Mouse (Mus musculus) heart, embryonic 14.5 days (tissue): ENCODE measurements at regions not wholly inside any gene's neighbourhood (a gene's known extent, or its start where the extent isn't known, plus 50 kb on each side); places are given as distances from the start of the nearest gene placed in this dataset.

Source experiments
- ATAC-seq: fragments of 200-750 bp; cut with Nextera tagmentation; 2 replicates; pipeline ENCODE4 v1.8.0; 2017; ENCODE audit warnings: low read depth, moderate TSS enrichment; ENCODE audit not compliant: insufficient number of reproducible peaks, insufficient read depth, low FRiP score
- H3K27ac ChIP-seq, 2 experiments: fragments of 200-500 bp in 1 of 2; fragments of 300-500 bp in 1 of 2; sonication (generic) in 1 of 2; replicated peaks in 1 of 2; 2 replicates each; pipeline ENCODE4 v1.5.1; 2012 to 2014; ENCODE audit warnings: low read depth in 2 of 2, low read length in 2 of 2, control low read depth in 1 of 2, mild to moderate bottlenecking in 1 of 2, mixed read lengths in 1 of 2; ENCODE audit not compliant: control insufficient read depth in 1 of 2, insufficient read depth in 1 of 2
- H3K27me3 ChIP-seq: fragments of 300-500 bp; sonication (generic); 2 replicates; pipeline ENCODE4 v1.6.1; 2014; ENCODE audit warnings: mild to moderate bottlenecking, low read length, control low read depth; ENCODE audit not compliant: control insufficient read depth, insufficient read depth
- H3K36me3 ChIP-seq: fragments of 300-500 bp; sonication (generic); 2 replicates; pipeline ENCODE4 v1.6.1; 2014; ENCODE audit warnings: mild to moderate bottlenecking, control low read depth, low read length, mixed read lengths; ENCODE audit not compliant: control insufficient read depth, insufficient read depth
- H3K4me1 ChIP-seq, 2 experiments: fragments of 200-500 bp in 1 of 2; fragments of 300-500 bp in 1 of 2; sonication (generic) in 1 of 2; 2 replicates each; pipeline ENCODE4 v1.6.1; 2012 to 2014; ENCODE audit warnings: low read length in 2 of 2, control low read depth in 1 of 2, mixed read lengths in 1 of 2; ENCODE audit not compliant: control insufficient read depth in 2 of 2, insufficient read depth in 2 of 2
- H3K4me2 ChIP-seq: fragments of 300-500 bp; sonication (generic); 2 replicates; pipeline ENCODE4 v1.6.1; 2014; ENCODE audit warnings: mild to moderate bottlenecking, low read length
- H3K4me3 ChIP-seq, 2 experiments: fragments of 200-500 bp in 1 of 2; fragments of 300-500 bp in 1 of 2; sonication (generic) in 1 of 2; 2 replicates each; pipeline ENCODE4 v1.5.1; 2012 to 2014; ENCODE audit warnings: low read length in 2 of 2, mild to moderate bottlenecking in 2 of 2, control low read depth in 1 of 2, low read depth in 1 of 2, moderate library complexity in 1 of 2; ENCODE audit not compliant: control insufficient read depth in 1 of 2, insufficient read depth in 1 of 2
- H3K9ac ChIP-seq: fragments of 300-500 bp; sonication (generic); 2 replicates; pipeline ENCODE4 v1.6.1; 2014; ENCODE audit warnings: mild to moderate bottlenecking, low read length
- H3K9me3 ChIP-seq: fragments of 300-500 bp; sonication (generic); 2 replicates; pipeline ENCODE4 v1.6.1; 2016; ENCODE audit warnings: low read length, control low read depth; ENCODE audit not compliant: control insufficient read depth
- WGBS: fragments of 180-500 bp; shearing (Covaris S2); extraction: QIAGEN DNeasy Blood & Tissue Kit; methylation state at CpG from one replicate; pipeline ENCODE4 v1.1.7; 2014; 5-methylcytosine and 5-hydroxymethylcytosine counted together

DNA sequence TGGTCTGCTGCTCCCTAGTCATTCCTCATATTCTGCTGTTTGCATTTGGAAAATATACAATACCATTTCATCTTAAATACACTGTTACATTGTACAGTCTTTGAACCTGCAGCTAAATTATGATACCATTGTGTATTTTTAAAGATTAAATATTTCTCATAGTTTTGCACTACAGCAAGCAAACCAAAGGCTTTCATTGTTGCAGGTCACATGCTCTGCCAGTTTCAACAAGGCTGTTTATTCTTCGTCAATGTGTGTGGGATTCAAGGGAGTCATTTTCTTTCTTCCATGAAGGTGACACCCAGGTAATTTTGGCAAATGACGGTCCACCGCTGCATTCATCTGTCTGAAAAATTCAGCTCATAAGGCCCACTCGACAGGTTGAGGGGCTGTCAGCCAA, 200.9 kb upstream of the Lrig1 start:
- Histone ChIP-seq H3K4me3 (no peak overlapping the region), H3K4me2 (no peak overlapping the region), H3K27ac (no peak overlapping the region), H3K4me1 (peaks cover 0 to 3% of the 10 kb centered on the region in 2 experiments; a peak in 1 of 4 replicates), H3K36me3 (no peaks in the 10 kb centered on the region), H3K27me3 (no peaks in the 10 kb centered on the region), H3K9ac (no peak overlapping the region), H3K9me3 (no peaks in the 10 kb centered on the region)
- 84% methylated on average over 4 of the region's 4 CpGs for WGBS
- no peak for ATAC-seq

DNA sequence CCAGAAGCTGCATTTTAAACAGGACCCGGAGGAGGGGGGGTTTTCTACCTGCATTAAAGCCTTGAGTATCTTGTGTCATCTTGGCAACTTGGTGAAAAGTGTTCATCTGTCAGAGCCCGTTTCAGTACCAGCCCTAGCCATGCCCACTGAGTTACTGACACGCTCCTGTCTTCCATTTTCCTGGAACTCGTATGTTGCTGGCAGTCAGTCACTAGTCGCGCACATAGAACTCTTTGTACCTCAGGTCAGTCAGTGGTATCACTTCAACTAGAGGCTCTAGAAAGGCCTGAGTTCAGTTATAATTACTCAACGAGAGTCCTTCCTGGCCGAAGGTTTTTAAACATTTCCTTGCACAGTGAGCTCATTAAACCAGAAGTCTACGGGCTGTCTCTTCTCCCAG, 198.9 kb upstream of the Lrig1 start:
- H3K9me3 ChIP-seq = no peaks in the 10 kb centered on the region
- no peaks in the 10 kb centered on the region for H3K36me3 ChIP-seq
- H3K9ac ChIP-seq = no peak overlapping the region
- no peak overlapping the region for H3K4me3 ChIP-seq
- no peaks in the 10 kb centered on the region for H3K27me3 ChIP-seq
- H3K27ac ChIP-seq = no peak overlapping the region
- H3K4me1 ChIP-seq = peaks cover 0 to 3% of the 10 kb centered on the region in 2 experiments; a peak in 1 of 4 replicates
- no peak for ATAC-seq
- no peak overlapping the region for H3K4me2 ChIP-seq
- WGBS = 85% methylated on average over 9 of the region's 9 CpGs

DNA sequence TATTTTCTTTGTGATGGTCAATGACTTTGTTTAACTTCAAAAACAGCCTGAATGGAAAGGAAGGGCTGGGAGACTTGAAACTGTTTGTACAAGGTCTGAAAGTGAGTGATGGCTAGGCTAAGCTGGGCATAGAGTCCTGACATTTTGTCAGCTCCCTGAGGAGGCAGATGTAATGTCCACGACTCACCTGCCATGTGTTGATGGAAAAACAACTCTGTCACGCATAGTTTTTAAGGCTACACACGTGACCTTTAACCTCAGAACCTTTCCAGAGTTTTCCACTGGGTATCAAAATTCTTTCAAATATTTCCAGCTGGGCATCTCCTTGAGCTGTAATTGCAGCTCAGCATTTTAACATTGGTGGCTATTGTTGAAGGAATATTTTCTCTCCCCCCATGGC, 190.2 kb upstream of the Lrig1 start:
- Histone ChIP-seq H3K4me3 (no peak overlapping the region), H3K36me3 (no peaks in the 10 kb centered on the region), H3K9ac (no peak overlapping the region), H3K4me1 (peaks cover 10 to 40% of the 10 kb centered on the region in 2 experiments), H3K9me3 (no peaks in the 10 kb centered on the region), H3K27me3 (no peaks in the 10 kb centered on the region), H3K4me2 (no peak overlapping the region), H3K27ac (no peak overlapping the region)
- no peak for ATAC-seq
- WGBS = 49% methylated on average over 3 of the region's 3 CpGs

DNA sequence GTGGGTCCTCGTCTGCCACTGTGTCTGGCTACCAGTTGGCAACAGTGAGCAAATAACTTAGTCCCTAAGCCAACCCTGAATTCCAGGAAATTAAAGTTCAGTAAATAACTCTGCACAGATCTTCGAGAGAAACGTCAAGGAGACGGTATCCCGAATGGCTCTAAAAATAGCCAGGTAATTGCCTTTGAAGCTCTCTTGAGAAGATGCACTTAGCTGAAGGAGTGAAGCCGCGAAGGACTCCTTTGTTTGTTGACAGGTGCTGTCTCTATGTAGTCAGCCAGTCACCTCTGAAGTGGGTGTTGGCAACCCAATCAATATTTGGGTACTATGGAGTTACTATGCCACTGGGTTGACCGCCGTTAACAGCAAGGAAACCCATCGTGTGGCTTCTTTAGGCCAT, 189.3 kb upstream of the Lrig1 start:
- 37% methylated on average over 10 of the region's 10 CpGs for WGBS
- no peak for ATAC-seq
- H3K4me1 ChIP-seq = peaks cover 10 to 40% of the 10 kb centered on the region in 2 experiments
- no peak overlapping the region for H3K9ac ChIP-seq
- no peaks in the 10 kb centered on the region for H3K36me3 ChIP-seq
- H3K9me3 ChIP-seq = no peaks in the 10 kb centered on the region
- no peak overlapping the region for H3K4me3 ChIP-seq
- no peak overlapping the region for H3K27ac ChIP-seq
- H3K4me2 ChIP-seq = no peak overlapping the region
- H3K27me3 ChIP-seq = no peaks in the 10 kb centered on the region

DNA sequence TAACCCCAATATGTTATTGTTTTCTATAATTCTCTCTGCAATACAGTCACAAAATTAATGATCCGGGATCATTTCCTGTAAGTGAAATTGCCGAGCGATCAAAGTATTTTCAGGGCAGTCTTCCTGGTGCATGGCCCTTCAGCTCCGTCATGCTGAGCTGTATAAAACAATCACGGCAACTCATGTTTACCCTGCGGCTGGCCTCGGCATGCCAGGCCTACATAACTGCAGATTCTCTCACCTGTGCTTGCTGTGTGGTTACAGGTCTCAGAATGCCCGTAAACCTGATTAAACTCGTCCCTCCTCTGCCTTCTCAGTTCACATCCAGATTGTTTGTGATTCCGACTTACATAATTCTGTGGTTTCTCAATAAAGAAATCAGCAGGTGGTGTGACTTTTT, 181.2 kb upstream of the Lrig1 start:
- Histone ChIP-seq H3K27ac (no peak overlapping the region), H3K36me3 (no peaks in the 10 kb centered on the region), H3K9ac (no peak overlapping the region), H3K9me3 (no peaks in the 10 kb centered on the region), H3K4me2 (no peak overlapping the region), H3K4me1 (no peaks in the 10 kb centered on the region), H3K27me3 (no peaks in the 10 kb centered on the region), H3K4me3 (no peak overlapping the region)
- 84% methylated on average over 10 of the region's 10 CpGs for WGBS
- no peak for ATAC-seq

DNA sequence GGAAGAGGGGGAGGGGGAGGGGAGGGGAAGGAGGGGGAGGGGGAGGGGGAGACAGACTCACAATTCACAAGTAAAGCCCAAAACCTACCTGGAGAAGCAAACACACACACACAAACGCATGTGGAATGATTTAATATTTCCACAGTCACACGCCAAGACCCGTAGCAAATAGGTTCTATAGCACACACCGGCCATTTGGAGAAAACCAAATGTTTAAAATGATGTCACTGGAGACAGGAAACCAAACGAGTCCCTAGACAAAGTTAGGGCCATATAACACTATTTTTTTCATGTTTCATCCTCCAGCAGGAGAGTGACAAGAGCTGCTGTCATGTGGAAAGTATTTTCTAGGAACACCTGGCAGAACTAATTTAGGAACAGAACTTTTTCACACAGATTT, 175.9 kb upstream of the Lrig1 start:
- Histone ChIP-seq H3K36me3 (no peaks in the 10 kb centered on the region), H3K4me2 (no peak overlapping the region), H3K27ac (no peak overlapping the region), H3K4me3 (no peak overlapping the region), H3K9me3 (no peaks in the 10 kb centered on the region), H3K27me3 (no peaks in the 10 kb centered on the region; the same call in 1 of the 2 replicates), H3K4me1 (no peaks in the 10 kb centered on the region), H3K9ac (no peak overlapping the region)
- no peak for ATAC-seq
- 69% methylated on average over 5 of the region's 5 CpGs for WGBS

DNA sequence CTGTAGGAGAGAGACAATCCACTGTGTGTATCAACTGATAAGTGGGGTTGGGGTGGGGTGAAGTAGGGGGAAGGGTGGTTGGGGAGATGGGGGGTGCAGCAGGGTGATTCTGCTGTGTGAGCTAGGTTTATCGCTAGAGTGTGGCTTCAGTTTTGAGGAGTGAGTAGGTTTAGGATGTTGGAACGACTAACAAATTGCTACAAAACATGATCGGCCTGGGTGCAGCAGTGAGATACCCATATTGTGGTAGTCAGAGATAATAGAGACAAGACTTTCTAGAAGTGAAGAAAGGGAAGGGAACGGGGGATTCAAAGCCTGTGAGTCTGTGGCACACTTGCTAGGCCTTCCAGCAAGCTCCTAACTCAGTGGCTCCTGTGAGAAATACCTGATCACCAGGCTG, 175.1 kb upstream of the Lrig1 start:
- WGBS = 84% methylated on average over 4 of the region's 4 CpGs
- no peaks in the 10 kb centered on the region; the same call in 1 of the 2 replicates for H3K27me3 ChIP-seq
- ATAC-seq = no peak
- no peak overlapping the region for H3K4me3 ChIP-seq
- no peak overlapping the region for H3K27ac ChIP-seq
- H3K4me1 ChIP-seq = no peaks in the 10 kb centered on the region
- H3K9ac ChIP-seq = no peak overlapping the region
- no peaks in the 10 kb centered on the region for H3K9me3 ChIP-seq
- H3K36me3 ChIP-seq = no peaks in the 10 kb centered on the region
- no peak overlapping the region for H3K4me2 ChIP-seq

DNA sequence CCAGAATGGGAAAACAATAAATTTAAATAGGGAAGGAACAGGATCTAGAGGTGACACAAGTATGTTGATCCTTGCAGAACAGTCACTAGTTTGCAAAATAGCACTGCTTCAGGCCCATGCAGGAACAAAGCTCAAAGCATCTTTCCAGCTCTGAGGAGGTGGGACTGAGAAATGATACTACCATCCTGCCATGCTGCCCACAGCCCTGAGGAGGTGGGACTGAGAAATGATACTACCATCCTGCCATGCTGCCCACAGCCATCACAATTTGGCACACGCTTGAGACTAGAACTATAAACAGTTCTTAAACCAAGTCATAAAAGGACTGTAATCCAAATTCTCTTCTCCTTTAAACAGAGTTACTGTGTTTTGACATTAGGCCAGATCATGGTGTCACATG, 174.5 kb upstream of the Lrig1 start:
- Histone ChIP-seq H3K4me2 (no peak overlapping the region), H3K27ac (no peak overlapping the region), H3K9me3 (no peaks in the 10 kb centered on the region), H3K36me3 (no peaks in the 10 kb centered on the region), H3K27me3 (no peaks in the 10 kb centered on the region; the same call in 1 of the 2 replicates), H3K4me1 (no peaks in the 10 kb centered on the region), H3K4me3 (no peak overlapping the region), H3K9ac (no peak overlapping the region)
- no peak for ATAC-seq
- WGBS = 96% methylated on average over 1 of the region's 1 CpGs
